Mouse (Mus musculus) gastrocnemius, postnatal 10 days (tissue): ENCODE data around the gene Polr2a. TPM values are rescaled to one million over a fixed set of nuclear protein-coding genes. Genes with fewer than 3 reads are reported as not detected.

Experiments
- DNase-seq: peaks from one replicate; pipeline ENCODE4 v3.0.0; 2021; ENCODE audit warnings: mixed read lengths
- long read RNA-seq, 2 experiments: library from polyadenylated mRNA; stranded (forward); transcript quantifications; one replicate each; pipeline ENCODE4 v2.0.0; 2021
- total RNA-seq, 2 experiments: library from RNA; stranded (reverse); gene quantifications; 2 replicates each; pipeline ENCODE4 v1.2.3; 2021

Polr2a gene
- total RNA-seq, result 10 to 100 TPM; 45.9 to 49.4 TPM
- long read RNA-seq, experiment 1, full-length matches to known transcripts, result 7 of 15 reads
- long read RNA-seq, experiment 1, partial matches to known transcripts, result 7 of 15 reads
- long read RNA-seq, experiment 1, other reads (novel, unspliced or antisense), result 1 of 15 reads
- long read RNA-seq, experiment 2, full-length matches to known transcripts, result 5 of 9 reads
- long read RNA-seq, experiment 2, partial matches to known transcripts, result 4 of 9 reads
- long read RNA-seq, experiment 2, other reads (novel, unspliced or antisense), result 0 of 9 reads

DNA sequence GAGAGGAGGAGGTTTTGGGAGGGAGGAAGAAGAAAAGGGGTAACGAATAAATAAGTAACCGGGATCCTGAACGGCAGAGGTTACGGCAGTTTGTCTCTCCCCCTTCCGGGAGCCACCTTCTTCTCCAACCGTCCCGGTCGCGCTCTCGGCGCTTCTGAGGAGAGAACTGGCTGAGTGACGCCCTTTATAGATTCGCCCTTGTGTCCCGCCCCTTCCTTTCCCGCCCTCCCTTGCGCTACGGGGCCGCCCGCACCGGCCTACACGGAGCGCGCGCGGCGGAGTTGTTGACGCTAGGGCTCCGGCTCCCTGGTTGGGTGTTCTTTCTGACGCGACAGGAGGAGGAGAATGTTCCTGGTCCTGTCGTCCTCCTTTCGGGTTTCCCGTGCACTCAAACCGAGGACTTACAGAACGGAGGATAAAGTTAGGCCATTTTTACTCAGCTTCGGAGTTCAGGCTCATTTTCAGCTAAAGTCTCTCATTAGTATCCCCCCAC is at the start of gene Polr2a:
TSS of gene Polr2a (minus strand) at position 160 of the 493 bp plus-strand sequence.
- peak; percentile 98 for DNase-seq

DNA sequence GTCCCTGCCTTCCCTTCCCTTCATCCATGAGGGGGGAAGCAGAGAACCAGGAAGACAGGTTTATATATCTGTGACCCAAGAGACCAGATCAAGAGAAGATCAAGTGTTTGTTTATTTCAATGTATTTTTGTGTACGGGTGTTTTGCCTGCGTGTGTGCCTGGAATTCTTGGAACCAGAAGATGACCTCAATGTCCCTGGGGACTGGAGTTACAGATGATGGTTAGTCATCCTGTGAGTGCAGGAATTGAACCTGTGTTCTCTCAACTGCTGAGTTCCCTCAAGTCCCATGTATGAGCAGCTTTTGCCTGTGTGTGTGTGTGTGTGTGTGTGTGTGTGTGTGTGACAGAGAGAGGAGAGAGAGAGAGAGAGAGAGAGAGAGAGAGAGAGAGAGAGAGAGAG is 49.2 kb upstream of the Polr2a start:
- DNase-seq, result no peak

DNA sequence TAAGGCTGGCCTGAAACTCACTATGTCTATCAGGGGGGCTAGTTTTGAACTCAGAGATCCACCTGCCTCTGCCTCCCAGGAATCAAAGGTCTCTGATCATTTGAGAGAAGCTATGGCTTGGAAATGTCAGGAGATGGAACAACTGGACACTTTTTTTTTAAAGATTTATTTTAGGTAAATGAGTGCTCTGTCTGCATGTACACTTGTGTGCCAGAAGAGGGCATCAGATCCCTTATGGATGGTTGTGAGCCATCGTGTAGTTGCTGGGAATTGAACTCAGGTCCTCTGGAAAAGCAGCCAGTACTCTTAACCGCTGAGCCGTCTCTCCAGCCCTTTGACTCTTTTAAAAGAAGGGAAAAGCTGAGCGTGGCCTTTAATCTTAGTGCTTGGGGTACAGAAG is 47.9 kb upstream of the Polr2a start:
- DNase-seq, result no peak

DNA sequence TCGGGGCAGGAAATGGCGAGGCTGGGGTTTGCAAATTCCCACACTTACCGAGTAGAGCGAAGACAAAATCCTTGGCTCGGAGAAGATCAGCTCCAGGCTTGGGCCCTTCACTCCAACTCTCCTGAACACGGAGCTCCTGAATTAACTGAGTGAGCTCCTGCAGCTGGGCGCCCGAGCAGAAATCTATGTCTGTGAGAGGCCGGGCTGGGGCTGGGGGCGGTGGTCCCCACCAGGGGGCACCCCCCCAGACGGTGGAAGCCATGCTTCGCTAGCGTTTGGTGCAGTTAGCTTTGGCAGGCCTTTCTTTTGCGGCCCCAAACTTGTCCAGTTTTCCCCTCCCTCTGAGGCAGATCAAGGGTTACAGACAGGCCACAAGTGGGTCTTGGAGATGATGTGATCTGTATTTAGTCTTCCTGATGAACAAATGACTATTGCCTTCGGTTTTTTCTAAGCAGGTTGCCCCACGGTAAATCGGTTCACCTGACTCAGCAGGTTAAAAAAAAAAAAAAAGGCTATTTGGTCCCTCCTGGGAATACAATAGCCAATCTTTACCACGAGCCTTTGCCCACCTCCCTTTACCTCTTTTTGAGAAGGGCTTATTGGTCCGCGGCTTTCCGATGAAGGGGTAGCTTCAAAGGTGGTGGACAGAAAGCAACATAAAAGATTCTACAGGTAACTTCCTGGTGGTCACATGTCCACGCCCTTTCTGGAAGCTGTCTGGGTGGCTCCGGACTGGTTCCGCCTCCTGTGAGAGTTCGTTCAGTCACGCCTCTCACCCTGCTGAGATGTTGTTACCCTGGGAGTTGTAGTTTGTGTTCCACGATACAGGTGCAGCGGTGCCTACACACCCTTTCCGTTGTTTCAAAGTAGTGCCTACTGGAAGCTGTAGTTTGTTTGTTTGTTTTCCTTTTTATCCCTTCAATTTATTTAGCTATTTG is 46.8 kb upstream of the Polr2a start, which contains the start of gene Tmem102:
TSS of gene Tmem102 (minus strand) at position 653 of the 938 bp plus-strand sequence.
- DNase-seq, result no peak

DNA sequence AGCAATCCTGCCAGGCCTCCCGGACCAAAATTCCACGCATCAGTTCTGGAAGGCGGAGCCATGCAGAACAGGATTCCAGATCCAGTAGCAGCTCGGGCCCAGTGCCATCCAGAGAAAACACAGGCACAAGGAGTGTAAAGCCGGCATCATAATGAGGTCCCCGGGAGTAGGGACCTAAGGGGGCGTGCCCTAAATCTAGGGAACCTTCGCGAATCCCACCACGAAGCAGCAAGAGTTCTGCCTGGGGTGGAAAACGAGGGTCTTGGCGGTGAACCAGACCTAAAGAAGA is 46.2 kb upstream of the Polr2a start:
- peak; percentile 45 for DNase-seq

DNA sequence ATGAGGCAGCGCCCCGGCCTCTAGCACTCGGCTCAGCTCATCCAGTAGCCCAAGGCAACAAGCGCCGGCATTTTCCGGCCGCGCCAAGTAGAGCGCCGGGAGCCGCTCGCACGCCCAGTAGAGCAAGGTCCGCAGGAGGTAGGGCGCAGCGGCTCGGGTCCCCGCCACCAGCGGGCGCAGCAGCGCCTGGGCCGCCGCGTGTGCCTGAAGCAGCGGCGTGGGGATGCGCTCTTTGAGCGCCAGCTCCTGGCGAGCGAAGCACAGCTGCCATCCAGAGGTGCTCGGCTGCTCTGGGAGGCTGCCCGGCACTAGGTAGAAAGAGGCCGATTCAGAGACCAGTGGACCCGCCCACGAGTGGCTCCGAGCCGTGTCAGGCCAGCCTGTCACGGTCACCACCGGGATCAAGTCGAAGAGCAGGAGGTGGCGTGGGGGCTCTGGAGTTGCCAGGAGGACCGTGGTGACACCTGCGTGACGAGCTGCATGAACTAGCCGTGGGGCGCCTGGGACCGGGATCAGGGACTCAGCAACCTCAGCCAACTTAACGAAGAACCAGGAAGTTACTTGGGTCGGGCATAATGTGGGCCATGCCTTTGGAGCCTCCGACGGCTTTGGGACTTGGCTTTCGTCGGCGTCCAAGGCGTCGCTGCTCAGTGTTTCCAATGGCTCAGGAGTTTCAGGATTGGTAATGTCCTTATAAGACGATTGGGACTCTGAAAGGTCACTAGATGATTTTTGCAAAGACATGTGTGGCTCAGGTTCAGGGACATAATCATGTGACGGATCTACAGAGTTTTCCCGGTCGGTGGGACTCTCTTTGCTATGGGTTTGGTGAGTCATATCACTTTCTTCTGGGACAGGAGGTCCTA is 45.6 kb upstream of the Polr2a start:
- DNase-seq, result peak; percentile 76

DNA sequence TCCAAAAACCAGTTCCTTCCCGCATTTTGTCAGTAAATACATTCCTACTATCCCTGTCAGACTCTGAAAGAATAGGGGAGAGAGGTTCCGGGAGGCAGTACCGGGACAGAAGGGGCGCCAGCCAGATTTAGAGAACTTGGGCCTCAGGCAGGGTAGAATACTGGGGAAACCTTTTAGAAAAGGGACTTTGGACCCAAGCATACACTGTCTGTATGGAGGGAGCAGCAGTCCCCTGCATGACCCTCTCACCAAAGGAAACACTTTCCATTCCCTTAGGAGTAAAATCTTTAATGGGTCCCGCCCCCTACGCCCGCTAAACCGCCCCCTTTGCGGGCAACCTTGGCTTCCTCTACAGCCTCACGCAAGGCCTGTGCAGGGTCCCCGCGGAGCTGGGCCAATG is 44.9 kb upstream of the Polr2a start:
- no peak for DNase-seq

DNA sequence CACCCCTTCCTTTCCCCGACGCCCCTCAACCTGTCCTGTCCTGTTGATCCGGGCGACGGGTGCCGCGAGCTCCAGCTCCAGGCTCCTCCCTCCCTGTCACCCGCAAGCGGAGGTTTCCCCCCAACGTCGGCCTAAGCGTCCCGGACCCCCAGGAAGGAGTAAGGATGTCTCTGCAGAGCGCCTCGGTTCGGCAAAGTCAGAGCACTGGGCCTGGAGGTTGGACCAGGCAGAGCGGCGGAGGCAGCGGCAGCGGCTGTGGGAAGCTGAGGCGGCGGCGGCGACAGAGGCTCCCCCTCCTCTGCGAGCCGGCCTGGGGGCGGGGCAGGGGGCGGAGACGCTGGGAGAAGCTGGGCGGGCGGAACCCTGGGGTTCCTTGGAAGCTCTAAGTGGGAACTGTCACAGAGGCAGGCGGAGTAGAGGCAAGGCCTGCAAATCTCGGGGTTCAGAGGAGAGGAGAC is 44.2 kb upstream of the Polr2a start:
- DNase-seq, result peak; percentile 88

DNA sequence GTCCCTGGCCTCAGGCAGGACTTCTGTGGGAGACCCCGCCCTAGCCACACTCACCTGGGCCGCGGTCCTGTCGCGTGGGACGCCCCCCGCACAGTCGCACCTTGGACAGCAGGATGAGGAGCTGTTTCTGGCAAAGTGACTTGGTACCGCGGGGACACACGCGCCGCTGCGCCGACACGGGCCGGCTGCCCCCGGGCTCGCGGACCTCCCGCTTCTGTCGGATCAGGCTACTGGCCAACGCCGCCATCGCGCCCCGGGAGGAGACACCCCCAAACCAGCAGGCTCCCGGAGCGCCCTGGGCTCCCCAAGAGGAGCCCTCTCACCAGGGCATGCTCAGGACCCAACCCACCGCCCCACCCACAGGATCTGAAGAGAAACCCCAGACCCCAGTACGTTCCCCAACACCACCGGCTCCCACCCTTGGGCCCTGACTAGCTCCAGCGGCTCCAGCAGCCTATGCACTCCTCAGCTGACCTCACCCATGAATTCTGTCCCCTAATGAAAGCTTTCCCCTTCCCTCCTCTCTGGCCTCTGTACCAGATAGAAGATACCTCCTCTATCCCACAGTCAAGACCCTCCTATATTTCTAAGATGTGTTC is 43.0 kb upstream of the Polr2a start, which contains the start of gene Fgf11:
TSS of gene Fgf11 (minus strand) at position 479 of the 599 bp plus-strand sequence.
- peak; percentile 33 for DNase-seq

DNA sequence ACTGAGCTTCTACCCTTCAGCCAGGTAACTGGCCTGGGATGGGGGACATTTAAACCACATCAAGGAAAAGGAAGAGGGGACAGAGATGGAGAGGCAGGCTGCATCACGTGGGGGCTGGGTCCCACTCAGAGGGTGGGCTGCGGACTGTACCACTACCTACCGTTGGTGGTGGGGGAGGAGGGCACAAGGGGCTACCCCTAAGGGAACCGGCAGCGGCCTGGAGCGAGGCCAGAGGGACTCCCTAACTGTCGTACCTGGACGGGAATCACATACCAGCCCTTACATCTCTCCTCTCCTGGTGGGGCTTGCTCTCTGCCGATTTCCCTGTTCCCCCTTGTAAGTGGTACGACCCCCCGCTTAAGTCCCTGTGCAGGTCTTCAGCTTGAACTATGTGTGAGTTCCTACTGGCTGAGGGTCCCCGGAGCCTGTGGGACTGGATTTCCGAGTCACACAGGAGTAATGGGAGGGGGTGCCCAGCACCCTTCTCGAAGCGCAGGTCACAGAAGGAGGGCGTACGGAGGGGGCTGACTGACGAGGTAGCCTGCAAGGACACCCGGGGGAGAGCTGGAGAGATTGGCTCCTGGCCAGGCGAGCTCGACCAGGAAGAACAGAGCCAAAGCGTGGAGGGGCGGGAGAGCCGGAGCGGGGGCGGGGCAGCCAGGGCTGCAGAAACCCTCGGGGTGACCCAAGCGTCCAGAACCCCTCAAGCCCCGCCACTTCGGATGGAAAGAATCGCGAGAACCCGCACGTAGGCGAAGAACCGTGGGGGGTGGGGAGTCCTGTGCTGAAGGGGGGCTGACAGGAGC is 42.2 kb upstream of the Polr2a start:
- DNase-seq, result peak; percentile 79

DNA sequence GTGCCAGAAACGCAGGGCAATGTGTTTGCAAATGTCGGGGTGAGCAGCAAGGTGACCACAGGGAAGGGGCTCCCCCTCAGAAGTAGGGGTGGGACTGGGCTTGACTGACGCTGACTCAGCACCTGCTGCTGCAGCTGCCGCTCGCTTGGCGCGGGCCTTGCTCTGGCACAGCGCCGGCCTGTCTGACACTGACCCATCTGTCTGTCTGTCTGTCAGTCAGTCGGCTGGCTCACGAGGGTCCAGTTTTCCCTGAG is 41.6 kb upstream of the Polr2a start:
- peak; percentile 79 for DNase-seq

DNA sequence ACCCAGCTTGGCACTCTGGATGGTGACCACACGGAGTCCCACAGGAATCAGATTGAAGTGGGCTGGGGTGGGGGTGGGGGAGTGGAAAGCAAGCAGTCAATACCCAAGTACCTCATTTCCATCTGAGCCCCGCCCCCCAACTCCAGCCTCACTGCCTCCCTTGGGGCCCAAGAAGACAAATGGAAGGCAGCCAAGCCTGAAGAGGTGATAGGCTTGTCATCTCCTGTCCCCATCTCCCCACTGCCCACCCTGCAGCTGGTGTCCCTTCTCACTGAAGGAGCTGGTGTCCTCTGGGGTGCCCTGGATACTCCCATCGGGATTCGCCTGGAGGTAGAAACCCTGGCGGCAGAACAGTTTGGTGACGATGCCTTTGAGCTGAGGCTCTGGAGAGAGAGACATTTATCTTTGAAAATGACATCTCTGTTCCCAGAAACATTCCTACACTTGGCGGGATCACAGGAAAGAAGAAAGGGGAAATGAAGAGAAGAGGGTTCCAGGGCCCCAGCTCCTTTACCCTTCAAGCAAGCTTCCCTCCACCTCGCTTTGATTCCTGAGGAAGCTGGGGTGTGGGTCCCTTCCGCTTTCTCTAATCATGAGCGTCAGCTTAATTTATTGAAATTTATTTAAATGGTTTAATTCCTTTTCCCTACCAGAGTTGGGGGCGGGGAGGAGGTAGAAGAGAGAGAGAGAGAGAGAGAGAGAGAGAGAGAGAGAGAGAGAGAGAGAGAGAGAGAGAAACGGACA is 41.1 kb upstream of the Polr2a start:
- no peak for DNase-seq

DNA sequence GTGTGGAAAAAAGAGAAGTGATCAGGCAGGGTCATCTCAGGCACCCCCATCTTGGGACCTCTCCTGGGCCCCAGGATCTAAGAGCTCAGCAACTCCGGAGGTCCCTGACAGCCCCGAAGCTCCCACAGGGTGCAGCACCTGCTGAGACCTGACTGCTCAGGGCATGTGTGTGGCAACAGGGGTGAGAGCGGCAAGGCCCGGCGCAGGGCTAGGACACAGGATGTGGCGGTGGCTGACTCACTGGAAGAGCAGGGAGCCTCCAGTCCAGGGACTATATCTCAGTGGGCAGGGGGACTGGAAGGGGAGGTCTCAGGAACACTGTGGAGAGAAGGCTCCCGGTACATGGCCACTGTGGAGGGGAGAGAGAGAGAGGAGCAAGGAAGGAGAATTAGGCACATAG is 39.5 kb upstream of the Polr2a start:
- DNase-seq, result no peak

DNA sequence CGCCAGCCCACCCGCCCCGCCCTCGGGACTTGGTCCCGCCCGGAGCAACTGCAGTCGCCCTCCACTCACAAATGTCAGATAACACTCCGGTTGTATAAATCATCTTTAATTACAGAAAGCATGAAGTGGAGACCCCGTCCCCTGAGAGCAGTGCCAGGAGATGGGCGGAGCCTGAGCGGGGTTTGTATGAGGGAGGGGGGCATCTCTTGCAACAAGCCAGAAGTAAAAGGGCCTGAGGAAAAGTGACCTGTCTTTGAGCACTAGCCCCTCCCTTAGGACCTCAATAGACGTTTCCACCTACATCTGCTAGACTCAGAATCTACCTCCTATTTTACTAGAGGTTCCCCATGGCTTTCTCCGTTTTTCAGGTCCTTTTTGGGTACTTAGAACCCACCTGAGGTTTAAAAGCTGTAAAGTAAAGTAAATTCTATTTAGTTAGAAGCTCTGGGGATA is 37.6 kb upstream of the Polr2a start:
- DNase-seq, result no peak

DNA sequence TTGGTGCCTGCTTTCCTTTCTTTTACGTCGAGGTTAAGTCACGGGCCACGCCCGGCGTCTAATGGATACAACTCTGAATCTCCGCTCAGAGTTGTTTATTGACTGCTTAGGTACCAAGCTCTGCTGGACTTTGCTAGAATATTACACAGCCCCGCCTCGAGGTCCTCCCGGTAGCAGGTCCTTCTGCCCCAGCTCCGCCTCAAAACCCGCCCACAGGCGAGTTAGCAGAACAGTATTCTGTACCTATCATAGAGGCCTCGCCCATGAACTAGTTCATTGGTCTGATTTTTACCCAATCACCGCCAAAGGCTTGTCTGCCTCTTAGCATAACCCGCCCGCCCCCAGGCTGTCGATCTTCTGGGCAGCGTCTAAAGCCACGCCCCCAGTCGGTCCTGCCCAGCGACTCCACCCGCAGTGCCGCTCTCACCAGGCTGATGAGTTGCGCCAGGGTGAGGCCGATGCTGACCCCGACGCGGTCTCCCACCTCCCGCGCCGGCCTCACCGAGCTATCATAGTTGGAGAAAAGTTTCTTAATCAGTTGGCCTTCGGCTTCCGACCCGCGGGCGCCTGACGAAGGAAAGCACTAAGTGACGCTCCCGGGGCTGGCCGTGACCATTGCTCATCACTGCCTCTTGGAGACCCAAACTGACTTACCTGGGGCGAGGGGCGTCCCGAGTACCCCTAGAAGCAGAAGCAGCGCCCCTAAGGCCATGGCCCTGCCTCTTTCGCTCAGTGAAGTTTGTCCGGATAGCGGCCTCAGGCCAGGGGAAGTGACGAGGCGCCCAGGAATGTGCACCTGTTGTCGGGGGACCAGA is 36.9 kb upstream of the Polr2a start, which contains the start of gene Chrnb1:
TSS of gene Chrnb1 (minus strand) at position 776 of the 815 bp plus-strand sequence.
- peak; percentile 88 for DNase-seq

DNA sequence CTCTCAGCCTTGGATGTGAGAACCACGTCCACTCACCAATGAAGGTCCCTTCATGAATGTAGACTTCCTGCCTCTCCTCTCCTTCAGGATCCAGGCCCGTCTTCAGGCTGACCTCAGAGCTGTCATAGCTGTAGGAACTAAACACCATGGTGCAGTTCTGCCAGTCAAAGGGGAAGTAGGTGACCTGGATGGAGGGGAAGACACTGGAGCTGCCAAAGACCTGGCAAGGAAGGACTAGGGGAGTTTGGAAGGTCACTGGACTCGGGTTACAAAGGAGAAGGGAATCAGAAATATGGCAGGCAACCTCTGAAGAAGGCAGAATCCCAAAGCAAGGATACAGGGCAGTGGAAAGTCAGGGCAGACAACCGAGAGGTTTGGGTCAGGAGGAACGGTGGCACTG is 35.0 kb upstream of the Polr2a start:
- DNase-seq, result no peak

DNA sequence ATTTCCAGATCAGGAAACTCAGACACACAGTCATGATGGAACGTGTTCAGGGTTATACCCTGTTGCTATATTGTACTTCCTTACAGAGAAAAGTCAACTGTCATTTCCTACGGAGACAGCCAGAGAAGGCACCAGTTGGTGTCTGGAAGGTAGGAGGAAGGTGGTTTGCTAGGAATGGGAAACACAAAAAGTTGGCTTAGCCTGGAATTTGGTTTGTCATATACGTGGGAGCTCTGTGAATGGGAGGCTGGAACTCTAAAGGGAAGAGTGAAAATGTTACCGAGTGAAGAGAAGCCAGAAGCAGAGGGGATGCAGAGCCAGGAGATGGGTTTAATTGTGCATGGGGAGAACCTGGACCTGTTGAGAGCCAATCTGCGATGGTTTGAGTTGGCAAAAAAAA is 33.0 kb upstream of the Polr2a start:
- DNase-seq, result no peak

DNA sequence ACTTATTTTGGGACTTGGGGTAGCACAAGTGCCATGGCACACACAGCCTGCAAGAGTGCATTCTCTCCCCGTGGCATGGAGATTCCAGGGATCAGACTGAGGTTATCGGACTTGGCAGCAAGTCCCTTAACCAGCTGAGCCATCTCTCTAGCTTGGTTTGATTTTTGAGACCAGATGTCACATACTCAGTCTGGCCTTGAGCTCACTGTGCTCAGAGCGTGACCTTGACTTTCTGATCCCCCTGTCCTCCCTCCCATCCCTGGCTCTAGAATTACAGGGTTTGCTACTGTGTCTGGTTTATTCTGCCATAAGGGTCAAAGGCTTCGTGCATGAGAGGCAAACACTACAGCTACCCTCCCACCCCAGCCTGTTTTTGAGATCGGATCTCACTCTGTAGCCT is 31.0 kb upstream of the Polr2a start:
- DNase-seq, result no peak

DNA sequence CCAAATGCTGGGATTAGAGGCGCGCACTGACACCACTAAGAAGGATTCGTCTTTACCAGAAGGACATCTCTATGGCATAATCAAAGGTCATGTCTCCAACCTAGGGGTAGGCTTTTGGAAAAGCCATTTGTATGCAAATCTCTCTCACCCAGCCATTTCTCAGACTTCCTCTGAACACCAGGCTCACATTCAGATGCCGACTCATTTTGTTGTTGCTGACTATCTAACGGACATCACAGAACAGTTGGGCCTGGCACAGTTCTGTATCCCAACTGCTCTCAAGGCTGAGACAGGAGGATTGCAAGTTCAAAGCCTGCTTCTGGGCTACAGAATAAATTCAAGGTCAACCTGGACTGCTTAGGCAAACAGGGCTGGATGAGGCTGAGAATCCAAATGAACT is 28.9 kb upstream of the Polr2a start:
- DNase-seq, result no peak
